Mouse (Mus musculus) liver, embryonic 15.5 days (tissue): ENCODE measurements around the gene Wdr63. TPM values are rescaled to one million over a fixed set of nuclear protein-coding genes. Genes with fewer than 3 reads are reported as not detected.

Source experiments
- ATAC-seq: fragments of 200-750 bp; cut with Nextera tagmentation; 2 replicates; pipeline ENCODE4 v1.8.0; 2017; ENCODE audit warnings: moderate number of reproducible peaks, mild to moderate bottlenecking, moderate library complexity; ENCODE audit not compliant: insufficient read depth
- H3K27ac ChIP-seq: fragments of 300-500 bp; sonication (generic); replicated peaks from 2 replicates; pipeline ENCODE4 v1.5.1; 2015; ENCODE audit warnings: mild to moderate bottlenecking, inconsistent platforms
- H3K27me3 ChIP-seq: fragments of 300-500 bp; sonication (generic); 2 replicates; pipeline ENCODE4 v1.6.1; 2015; ENCODE audit warnings: mild to moderate bottlenecking, inconsistent platforms
- H3K36me3 ChIP-seq: fragments of 300-500 bp; sonication (generic); replicated peaks from 2 replicates; pipeline ENCODE4 v1.6.1; 2015; ENCODE audit warnings: moderate library complexity, mild to moderate bottlenecking, inconsistent platforms
- H3K4me1 ChIP-seq: fragments of 300-500 bp; sonication (generic); replicated peaks from 2 replicates; pipeline ENCODE4 v1.6.1; 2015; ENCODE audit warnings: inconsistent platforms
- H3K4me2 ChIP-seq: fragments of 300-500 bp; sonication (generic); 2 replicates; pipeline ENCODE4 v1.6.1; 2015; ENCODE audit warnings: moderate library complexity, mild to moderate bottlenecking, inconsistent platforms
- H3K4me3 ChIP-seq: fragments of 300-500 bp; sonication (generic); replicated peaks from 2 replicates; pipeline ENCODE4 v1.5.1; 2015; ENCODE audit warnings: mild to moderate bottlenecking, inconsistent platforms
- H3K9ac ChIP-seq: fragments of 300-500 bp; sonication (generic); 2 replicates; pipeline ENCODE4 v1.6.1; 2015; ENCODE audit warnings: moderate library complexity, mild to moderate bottlenecking, inconsistent platforms
- H3K9me3 ChIP-seq: fragments of 300-500 bp; sonication (generic); replicated peaks from 2 replicates; pipeline ENCODE4 v1.6.1; 2016; ENCODE audit warnings: inconsistent platforms
- WGBS: fragments of 180-500 bp; shearing (Covaris S2); methylation state at CpG from one replicate; pipeline ENCODE4 v1.1.7; 2015; ENCODE audit warnings: mixed read lengths; ENCODE audit not compliant: insufficient replicate concordance; 5-methylcytosine and 5-hydroxymethylcytosine counted together
- polyA plus RNA-seq: library from polyadenylated mRNA; unstranded; fragments of >200 nt; fragmentation: Nextera tagmentation; extraction: Ambion mirVana; gene quantifications from 2 replicates; pipeline ENCODE4 v1.2.1, GENCODE M21; 2015

Wdr63 gene
- polyA plus RNA-seq, 1 experiment from 2014 or later, result not detected

- Histone ChIP-seq H3K27me3 (peaks cover 21% of the 10 kb centered on the region), H3K4me3 (peak within 1 kb of the TSS; percentile 51), H3K4me2 (peak within 1 kb of the TSS; percentile 69), H3K36me3 (no peaks in the 10 kb centered on the region), H3K9me3 (no peaks in the 10 kb centered on the region), H3K27ac (peak within 1 kb of the TSS; percentile 24), H3K4me1 (peaks cover 8% of the 10 kb centered on the region; the same call in 1 of the 2 replicates), H3K9ac (no peak within 1 kb of the TSS)
- WGBS, result 8% methylated on average over 34 of the region's 34 CpGs
- ATAC-seq, result peak; percentile 58
These were observed 41.5 kb upstream of the Wdr63 start, which contains the start of gene Mcoln2 for GRCm38 (mm10) chr3:146149156-146150057. Gene Mcoln2, plus strand, starts transcription at chr3:146149833.

- 37% methylated on average over 5 of the region's 5 CpGs for WGBS
- no peak for ATAC-seq
These were observed 38.2 kb upstream of the Wdr63 start for GRCm38 (mm10) chr3:146146131-146146530.

GRCm38 (mm10) chr3:146145501-146145900 is 37.6 kb upstream of the Wdr63 start:
- 45% methylated on average over 5 of the region's 5 CpGs for WGBS

More at GRCm38 (mm10) chr3:146146131-146146530, 38.2 kb upstream of the Wdr63 start:
- Histone ChIP-seq H3K9me3 (no peaks in the 10 kb centered on the region), H3K4me3 (no peak overlapping the region), H3K27ac (no peak overlapping the region), H3K9ac (no peak overlapping the region), H3K27me3 (peaks cover 18% of the 10 kb centered on the region), H3K36me3 (no peaks in the 10 kb centered on the region), H3K4me1 (peaks cover 4% of the 10 kb centered on the region; the same call in 1 of the 2 replicates), H3K4me2 (no peak overlapping the region)

GRCm38 (mm10) chr3:146142523-146142922 is 34.6 kb upstream of the Wdr63 start:
- Histone ChIP-seq H3K27ac (no peak overlapping the region), H3K27me3 (no peaks in the 10 kb centered on the region; the same call in 1 of the 2 replicates), H3K4me3 (no peak overlapping the region), H3K9ac (no peak overlapping the region), H3K4me2 (no peak overlapping the region), H3K9me3 (no peaks in the 10 kb centered on the region), H3K4me1 (no peaks in the 10 kb centered on the region), H3K36me3 (no peaks in the 10 kb centered on the region)
- ATAC-seq, result no peak
- WGBS, result 64% methylated on average over 7 of the region's 7 CpGs

More at GRCm38 (mm10) chr3:146145501-146145900, 37.6 kb upstream of the Wdr63 start:
- ATAC-seq, result no peak
- H3K9me3 ChIP-seq, result no peaks in the 10 kb centered on the region
- no peak overlapping the region for H3K4me2 ChIP-seq
- H3K36me3 ChIP-seq, result no peaks in the 10 kb centered on the region
- H3K4me3 ChIP-seq, result no peak overlapping the region
- H3K4me1 ChIP-seq, result peaks cover 4% of the 10 kb centered on the region; the same call in 1 of the 2 replicates
- no peak overlapping the region for H3K27ac ChIP-seq
- H3K9ac ChIP-seq, result no peak overlapping the region
- peaks cover 15% of the 10 kb centered on the region for H3K27me3 ChIP-seq

GRCm38 (mm10) chr3:146140276-146140675 is 32.3 kb upstream of the Wdr63 start:
- Histone ChIP-seq H3K9me3 (no peaks in the 10 kb centered on the region), H3K4me1 (no peaks in the 10 kb centered on the region), H3K9ac (no peak overlapping the region), H3K27ac (no peak overlapping the region), H3K36me3 (no peaks in the 10 kb centered on the region), H3K4me2 (no peak overlapping the region), H3K27me3 (no peaks in the 10 kb centered on the region), H3K4me3 (no peak overlapping the region)
- 73% methylated on average over 7 of the region's 7 CpGs for WGBS
- no peak for ATAC-seq

GRCm38 (mm10) chr3:146136422-146136821 is 28.5 kb upstream of the Wdr63 start:
- no peak overlapping the region for H3K27ac ChIP-seq
- no peaks in the 10 kb centered on the region for H3K27me3 ChIP-seq
- no peaks in the 10 kb centered on the region for H3K36me3 ChIP-seq
- no peak for ATAC-seq
- H3K9me3 ChIP-seq, result no peaks in the 10 kb centered on the region
- WGBS, result 24% methylated on average over 10 of the region's 10 CpGs
- no peaks in the 10 kb centered on the region for H3K4me1 ChIP-seq
- no peak overlapping the region for H3K4me3 ChIP-seq
- H3K9ac ChIP-seq, result no peak overlapping the region
- H3K4me2 ChIP-seq, result no peak overlapping the region

- Histone ChIP-seq H3K36me3 (no peaks in the 10 kb centered on the region), H3K4me3 (no peak overlapping the region), H3K4me1 (no peaks in the 10 kb centered on the region), H3K4me2 (no peak overlapping the region), H3K27ac (no peak overlapping the region), H3K9me3 (no peaks in the 10 kb centered on the region), H3K9ac (no peak overlapping the region), H3K27me3 (no peaks in the 10 kb centered on the region)
- 42% methylated on average over 2 of the region's 2 CpGs for WGBS
- no peak for ATAC-seq
These were observed 27.5 kb upstream of the Wdr63 start for GRCm38 (mm10) chr3:146135417-146135816.

- no peak overlapping the region for H3K4me3 ChIP-seq
- no peak for ATAC-seq
- 56% methylated on average over 9 of the region's 9 CpGs for WGBS
- H3K27ac ChIP-seq, result no peak overlapping the region
- H3K4me2 ChIP-seq, result no peak overlapping the region
- no peaks in the 10 kb centered on the region for H3K9me3 ChIP-seq
- no peaks in the 10 kb centered on the region for H3K27me3 ChIP-seq
- H3K4me1 ChIP-seq, result no peaks in the 10 kb centered on the region
- no peaks in the 10 kb centered on the region for H3K36me3 ChIP-seq
- no peak overlapping the region for H3K9ac ChIP-seq
These were observed 26.9 kb upstream of the Wdr63 start for GRCm38 (mm10) chr3:146134834-146135233.

- Histone ChIP-seq H3K27me3 (no peaks in the 10 kb centered on the region), H3K9me3 (no peaks in the 10 kb centered on the region), H3K4me3 (no peak overlapping the region), H3K27ac (no peak overlapping the region), H3K9ac (no peak overlapping the region), H3K4me1 (peaks cover 9% of the 10 kb centered on the region), H3K36me3 (no peaks in the 10 kb centered on the region), H3K4me2 (no peak overlapping the region)
- ATAC-seq, result peak; percentile 89
- 16% methylated on average over 6 of the region's 6 CpGs for WGBS
These were observed 19.3 kb upstream of the Wdr63 start for GRCm38 (mm10) chr3:146127205-146127604.

GRCm38 (mm10) chr3:146123464-146123825 is 15.5 kb upstream of the Wdr63 start:
- no peaks in the 10 kb centered on the region for H3K9me3 ChIP-seq
- H3K27me3 ChIP-seq, result 0 out of 2 replicates have a peak, but pooled peaks cover 1% of the 10 kb centered on the region
- H3K36me3 ChIP-seq, result no peaks in the 10 kb centered on the region
- H3K4me1 ChIP-seq, result peaks cover 9% of the 10 kb centered on the region
- H3K9ac ChIP-seq, result no peak overlapping the region
- no peak overlapping the region for H3K4me3 ChIP-seq
- H3K4me2 ChIP-seq, result no peak overlapping the region
- no peak for ATAC-seq
- 71% methylated on average over 9 of the region's 9 CpGs for WGBS
- H3K27ac ChIP-seq, result no peak overlapping the region

- Histone ChIP-seq H3K27ac (no peak overlapping the region), H3K9ac (no peak overlapping the region), H3K4me2 (no peak overlapping the region), H3K9me3 (no peaks in the 10 kb centered on the region), H3K27me3 (peaks cover 6% of the 10 kb centered on the region), H3K4me1 (peaks cover 8% of the 10 kb centered on the region), H3K4me3 (no peak overlapping the region), H3K36me3 (no peaks in the 10 kb centered on the region)
- 61% methylated on average over 8 of the region's 8 CpGs for WGBS
- no peak for ATAC-seq
These were observed 15.0 kb upstream of the Wdr63 start for GRCm38 (mm10) chr3:146122807-146123463.
